Mouse (Mus musculus) neural tube, embryonic 11.5 days (tissue): Measurements from ENCODE around the gene Acot7. TPM values are rescaled to one million over a fixed set of nuclear protein-coding genes. Genes with fewer than 3 reads are reported as not detected.
A peak's percentile ranks its signal among the peaks of the same experiment; 100 is the strongest.

Experiments used
- ATAC-seq: fragments of 200-750 bp; cut with Nextera tagmentation; 2 replicates; pipeline ENCODE4 v1.8.0; 2017; ENCODE audit warnings: moderate number of reproducible peaks, mild to moderate bottlenecking, moderate TSS enrichment, moderate library complexity; ENCODE audit not compliant: insufficient read depth, low FRiP score, low TSS enrichment
- DNase-seq: peaks from one replicate; pipeline ENCODE4 v3.0.0-alpha.2; 2015; ENCODE audit warnings: low spot score
- H3K27ac ChIP-seq: fragments of 300-500 bp; sonication (generic); 2 replicates; pipeline ENCODE4 v1.5.1; 2014; ENCODE audit warnings: low read depth, mild to moderate bottlenecking, low read length
- H3K27me3 ChIP-seq: fragments of 300-500 bp; sonication (generic); 2 replicates; pipeline ENCODE4 v1.6.1; 2014; ENCODE audit warnings: mild to moderate bottlenecking, low read length, mixed read lengths; ENCODE audit not compliant: control insufficient read depth, insufficient read depth
- H3K36me3 ChIP-seq: fragments of 300-500 bp; sonication (generic); 2 replicates; pipeline ENCODE4 v1.6.1; 2014; ENCODE audit warnings: mild to moderate bottlenecking, low read length, moderate library complexity, mixed read lengths; ENCODE audit not compliant: control insufficient read depth, insufficient read depth
- H3K4me1 ChIP-seq: fragments of 300-500 bp; sonication (generic); 2 replicates; pipeline ENCODE4 v1.6.1; 2014; ENCODE audit warnings: low read length, mixed read lengths; ENCODE audit not compliant: control insufficient read depth, insufficient read depth
- H3K4me2 ChIP-seq: fragments of 300-500 bp; sonication (generic); 2 replicates; pipeline ENCODE4 v1.6.1; 2014; ENCODE audit warnings: low read depth, mild to moderate bottlenecking, moderate library complexity
- H3K4me3 ChIP-seq: fragments of 300-500 bp; sonication (generic); 2 replicates; pipeline ENCODE4 v1.5.1; 2014; ENCODE audit warnings: low read depth, low read length
- H3K9ac ChIP-seq: fragments of 300-500 bp; sonication (generic); 2 replicates; pipeline ENCODE4 v1.6.1; 2014; ENCODE audit warnings: mild to moderate bottlenecking, low read length
- H3K9me3 ChIP-seq: fragments of 300-500 bp; sonication (generic); 2 replicates; pipeline ENCODE4 v1.6.1; 2016; ENCODE audit warnings: low read length; ENCODE audit not compliant: control insufficient read depth
- WGBS: fragments of 180-500 bp; shearing (Covaris S2); extraction: QIAGEN DNeasy Blood & Tissue Kit; methylation state at CpG from one replicate; pipeline ENCODE4 v1.1.7; 2014; 5-methylcytosine and 5-hydroxymethylcytosine counted together
- polyA plus RNA-seq: library from polyadenylated mRNA; unstranded; fragments of >200 nt; fragmentation: Nextera tagmentation; extraction: Ambion mirVana; gene quantifications from 2 replicates; pipeline ENCODE4 v1.2.1, GENCODE M21; 2014

Acot7 gene
- polyA plus RNA-seq, 1 experiment from 2014 or later = 173 TPM

DNA sequence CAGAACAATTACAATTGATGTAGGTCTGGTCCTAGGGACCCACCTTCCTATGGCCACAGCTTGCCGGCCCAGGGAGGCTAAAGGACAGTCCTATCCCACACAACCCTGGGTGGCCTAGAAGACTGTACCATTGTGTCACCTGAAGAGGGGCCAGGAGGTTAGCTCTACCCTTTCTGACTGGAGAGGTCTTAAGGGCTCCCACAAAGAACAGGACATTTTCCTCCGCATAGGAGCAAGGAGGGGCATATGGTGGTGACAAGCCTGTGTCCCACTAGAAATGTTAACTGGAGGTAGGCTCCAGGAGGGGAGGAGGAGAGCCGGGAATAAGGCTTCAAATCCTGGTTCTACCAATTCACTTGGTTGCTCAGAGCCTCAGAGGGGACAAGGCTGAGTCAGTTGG is 95.3 kb downstream of the Acot7 start:
- Histone ChIP-seq H3K4me2 (peak overlapping the region; percentile 75), H3K27me3 (peaks cover 18% of the 10 kb centered on the region), H3K27ac (no peak overlapping the region; the same call in 1 of the 2 replicates), H3K9me3 (no peaks in the 10 kb centered on the region), H3K4me1 (peaks cover 29% of the 10 kb centered on the region), H3K9ac (no peak overlapping the region), H3K36me3 (no peaks in the 10 kb centered on the region), H3K4me3 (no peak overlapping the region; the same call in none of the 2 replicates)
- peak; percentile 35 for DNase-seq
- ATAC-seq = no peak
- WGBS = 31% methylated on average over 3 of the region's 3 CpGs

DNA sequence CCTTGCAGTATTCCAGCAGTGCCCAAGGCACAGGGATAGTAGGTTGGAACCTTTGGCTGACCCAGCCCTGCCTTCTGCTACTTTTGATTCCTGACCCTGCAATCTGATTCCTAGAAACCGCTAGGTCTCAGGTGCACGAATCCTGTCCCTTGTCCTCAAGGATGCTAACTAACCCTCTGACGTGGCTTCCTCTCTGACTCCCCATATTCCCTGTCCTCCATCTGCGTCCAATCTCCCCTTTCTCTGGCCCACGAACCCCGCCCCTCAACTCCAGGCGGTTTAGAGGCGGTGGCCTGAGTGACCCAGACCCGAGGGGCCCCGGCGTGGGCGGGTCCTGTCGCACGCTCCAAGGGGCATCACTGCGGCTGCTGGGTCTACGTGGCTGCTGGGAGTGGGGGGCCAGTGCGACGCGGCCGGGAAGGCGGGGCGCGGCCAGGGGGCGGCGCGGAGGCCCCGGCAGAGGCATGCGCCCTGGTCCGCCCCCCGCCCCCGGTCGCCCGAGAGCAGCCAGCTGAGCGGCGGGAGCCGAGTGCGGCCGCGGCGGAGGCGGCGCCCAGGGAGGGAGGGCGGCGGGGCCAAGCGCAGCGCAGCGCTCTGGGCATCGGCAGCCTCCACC is 95.8 kb downstream of the Acot7 start, which contains the start of gene Gpr153:
Gene Gpr153 (plus strand): TSS at position 612 of the 616 bp plus-strand sequence.
- ATAC-seq = peak; percentile 49
- WGBS = under 1% methylated on average over 37 of the region's 48 CpGs
- Histone ChIP-seq H3K27me3 (peaks cover 18% of the 10 kb centered on the region), H3K4me3 (peak within 1 kb of the TSS; percentile 54), H3K4me1 (peaks cover 29% of the 10 kb centered on the region), H3K36me3 (no peaks in the 10 kb centered on the region), H3K4me2 (peak within 1 kb of the TSS; percentile 75), H3K9ac (peak within 1 kb of the TSS; percentile 59), H3K27ac (peak within 1 kb of the TSS; percentile 67), H3K9me3 (no peaks in the 10 kb centered on the region)
- DNase-seq = peak; percentile 64

- WGBS = 2% methylated on average over 20 of the region's 20 CpGs
- Histone ChIP-seq H3K27ac (peak overlapping the region; percentile 67; the same call in 1 of the 2 replicates), H3K27me3 (peaks cover 24% of the 10 kb centered on the region)
Observed at GRCm38 (mm10) chr4:152274681-152275131, 96.8 kb downstream of the Acot7 start.

DNA sequence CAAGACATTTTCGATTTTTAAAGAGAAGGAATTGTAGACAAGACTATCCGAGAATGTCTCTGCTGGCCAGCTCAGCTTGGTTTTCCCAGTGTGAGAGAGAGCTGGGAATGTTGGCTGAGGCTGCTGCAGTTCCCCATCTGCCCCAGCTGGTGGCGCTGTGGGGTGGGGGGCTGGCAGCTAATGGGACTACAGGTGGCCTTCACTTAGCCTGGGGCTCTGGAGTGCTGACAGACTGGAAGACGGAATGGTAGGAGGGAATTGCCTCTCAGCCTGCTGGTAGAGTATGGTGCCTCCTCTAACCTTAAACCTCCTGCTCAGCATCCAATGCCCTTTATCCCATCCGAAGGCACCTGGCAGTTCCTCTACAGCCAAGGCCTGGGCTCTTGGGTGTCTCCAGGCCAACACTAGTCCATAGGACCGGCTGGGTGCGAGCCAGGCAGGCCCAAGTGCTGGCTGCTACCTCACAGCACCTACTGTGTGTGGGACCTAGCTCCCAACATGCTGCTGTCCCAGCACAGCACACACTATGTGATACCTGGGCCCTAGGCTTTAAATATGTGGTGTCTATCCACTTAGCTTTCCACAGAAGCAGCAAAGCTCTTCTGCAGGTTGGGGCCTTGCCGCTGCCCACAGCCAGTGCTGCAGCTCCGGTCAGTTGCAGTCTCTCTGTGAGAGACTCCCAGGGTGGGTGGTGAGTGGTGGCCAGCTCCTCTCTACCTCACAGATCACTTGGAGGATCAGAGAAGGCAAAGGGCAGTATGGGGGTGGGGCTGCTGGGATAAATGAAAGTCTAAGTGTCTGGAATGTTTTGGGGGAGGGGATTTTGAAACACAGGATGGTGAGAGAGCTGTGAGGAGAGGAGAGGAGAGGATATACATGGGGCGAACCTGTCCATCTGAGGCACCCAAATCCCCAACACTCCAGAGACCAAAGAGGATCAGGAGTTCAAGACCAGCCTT is 98.7 kb downstream of the Acot7 start:
- Histone ChIP-seq H3K4me3 (no peak overlapping the region), H3K4me1 (peaks cover 28% of the 10 kb centered on the region), H3K9me3 (no peaks in the 10 kb centered on the region), H3K4me2 (no peak overlapping the region), H3K27ac (no peak overlapping the region), H3K9ac (no peak overlapping the region), H3K27me3 (peaks cover 42% of the 10 kb centered on the region), H3K36me3 (no peaks in the 10 kb centered on the region)
- peak; percentile 51 for DNase-seq
- 56% methylated on average over 10 of the region's 10 CpGs for WGBS
- ATAC-seq = no peak

More at GRCm38 (mm10) chr4:152274681-152275131, 96.8 kb downstream of the Acot7 start:
- no peaks in the 10 kb centered on the region for H3K36me3 ChIP-seq
- DNase-seq = no peak
- no peaks in the 10 kb centered on the region for H3K9me3 ChIP-seq
- H3K4me1 ChIP-seq = peaks cover 29% of the 10 kb centered on the region
- peak overlapping the region; percentile 54 for H3K4me3 ChIP-seq
- peak overlapping the region; percentile 75 for H3K4me2 ChIP-seq
- ATAC-seq = no peak
- H3K9ac ChIP-seq = peak overlapping the region; percentile 59

- no peak for DNase-seq
- Histone ChIP-seq H3K27me3 (peaks cover 55% of the 10 kb centered on the region), H3K4me3 (no peak overlapping the region), H3K4me1 (peaks cover 18% of the 10 kb centered on the region), H3K9ac (no peak overlapping the region), H3K27ac (no peak overlapping the region), H3K4me2 (no peak overlapping the region), H3K9me3 (no peaks in the 10 kb centered on the region), H3K36me3 (no peaks in the 10 kb centered on the region)
- WGBS = 64% methylated on average over 2 of the region's 2 CpGs
- no peak for ATAC-seq
Observed at GRCm38 (mm10) chr4:152277916-152278315, 100.0 kb downstream of the Acot7 start.

DNA sequence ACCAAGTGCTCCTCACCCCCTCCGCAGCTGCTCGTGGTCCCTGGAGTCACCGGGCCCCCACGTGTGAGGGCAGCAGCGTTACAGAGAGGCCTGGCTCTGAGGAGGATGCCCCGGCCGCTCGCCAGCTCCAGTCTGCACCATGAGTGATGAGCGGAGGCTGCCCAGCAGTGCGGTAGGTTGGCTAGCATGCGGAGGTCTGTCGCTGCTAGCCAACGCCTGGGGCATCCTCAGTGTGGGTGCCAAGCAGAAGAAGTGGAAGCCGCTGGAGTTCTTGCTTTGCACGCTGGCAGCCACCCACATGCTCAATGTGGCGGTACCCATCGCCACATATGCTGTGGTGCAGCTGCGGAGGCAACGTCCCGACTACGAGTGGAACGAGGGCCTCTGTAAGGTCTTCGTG is 101.1 kb downstream of the Acot7 start:
- Histone ChIP-seq H3K4me3 (no peak overlapping the region), H3K4me2 (no peak overlapping the region), H3K36me3 (no peaks in the 10 kb centered on the region), H3K4me1 (peaks cover 18% of the 10 kb centered on the region), H3K9me3 (no peaks in the 10 kb centered on the region), H3K27ac (no peak overlapping the region), H3K9ac (no peak overlapping the region), H3K27me3 (peaks cover 61% of the 10 kb centered on the region)
- WGBS = 90% methylated on average over 23 of the region's 23 CpGs
- ATAC-seq (no peak), DNase-seq (no peak)

DNA sequence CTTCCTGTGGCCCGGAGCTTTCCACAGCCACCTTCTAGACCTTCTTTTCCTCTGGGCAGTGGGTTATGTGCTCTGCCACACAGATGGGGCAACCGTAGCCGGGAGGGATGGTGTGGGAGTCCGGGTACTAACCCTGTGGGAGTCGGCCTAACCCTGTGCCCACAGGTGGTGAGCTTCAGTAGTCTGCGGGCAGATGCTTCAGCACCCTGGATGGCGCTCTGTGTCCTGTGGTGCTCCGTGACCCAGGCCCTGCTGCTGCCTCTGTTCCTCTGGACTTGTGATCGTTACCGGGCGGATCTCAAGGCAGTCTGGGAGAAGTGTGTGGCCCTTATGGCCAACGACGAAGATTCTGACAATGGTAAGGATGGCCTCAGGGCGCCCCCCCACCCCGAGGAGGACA is 103.7 kb downstream of the Acot7 start:
- no peak for ATAC-seq
- no peak for DNase-seq
- H3K27me3 ChIP-seq = peaks cover 72% of the 10 kb centered on the region
- WGBS = 55% methylated on average over 15 of the region's 15 CpGs
- no peak overlapping the region for H3K27ac ChIP-seq
- H3K4me2 ChIP-seq = no peak overlapping the region
- H3K9me3 ChIP-seq = no peaks in the 10 kb centered on the region
- no peak overlapping the region for H3K4me3 ChIP-seq
- H3K4me1 ChIP-seq = peaks cover 14% of the 10 kb centered on the region
- H3K9ac ChIP-seq = no peak overlapping the region
- H3K36me3 ChIP-seq = no peaks in the 10 kb centered on the region

DNA sequence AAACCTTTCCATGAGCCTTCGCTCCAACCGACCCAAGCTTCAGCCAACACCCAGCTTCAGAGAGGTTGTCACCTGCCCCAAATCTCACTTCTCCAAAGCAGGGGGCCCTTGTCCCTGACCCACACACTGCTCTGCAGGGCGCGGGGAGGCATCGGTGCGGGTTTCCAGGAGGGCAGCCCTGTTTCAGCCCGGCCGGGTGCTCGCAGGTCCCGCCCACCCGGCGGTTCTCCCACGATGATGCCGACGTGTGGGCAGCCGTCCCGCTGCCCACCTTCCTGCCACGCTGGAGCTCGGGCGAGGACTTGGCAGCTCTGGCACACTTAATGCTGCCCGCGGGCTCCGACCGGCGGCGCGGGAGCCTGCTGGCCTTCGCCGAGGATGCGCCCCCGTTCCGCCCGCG is 104.8 kb downstream of the Acot7 start:
- WGBS = 21% methylated on average over 20 of the region's 34 CpGs
- ATAC-seq (no peak), DNase-seq (no peak)
- Histone ChIP-seq H3K4me1 (peaks cover 26% of the 10 kb centered on the region), H3K9me3 (no peaks in the 10 kb centered on the region), H3K9ac (0 out of 2 replicates have a peak overlapping the region, but pooled peaks have one; percentile 18), H3K4me3 (peak overlapping the region; percentile 21; the same call in 1 of the 2 replicates), H3K36me3 (no peaks in the 10 kb centered on the region), H3K27ac (no peak overlapping the region), H3K27me3 (peaks cover 83% of the 10 kb centered on the region), H3K4me2 (peak overlapping the region; percentile 45)
